Mouse (Mus musculus) embryo, embryonic 11 days (tissue): ENCODE data around the gene Acsl6.
"Not testable (repeated sequence)": the region's sequence is repeated elsewhere in the genome, so short reads cannot be mapped to it uniquely, and the experiment has no call there.

Experiments used
- DNase-seq: peaks from one replicate; pipeline ENCODE4 v3.0.0-alpha.2; 2015

The Acsl6 gene

GRCm38 (mm10) chr11:54303728-54304470 is at the start of gene Acsl6:
Gene Acsl6, plus strand, starts transcription at chr11:54303798.
- DNase-seq, result peak; percentile 76

GRCm38 (mm10) chr11:54254114-54254513 is 49.5 kb upstream of the Acsl6 start:
- peak; percentile 21 for DNase-seq

GRCm38 (mm10) chr11:54256624-54257376 is 46.8 kb upstream of the Acsl6 start:
- peak; percentile 80 for DNase-seq

GRCm38 (mm10) chr11:54263405-54264031 is 40.1 kb upstream of the Acsl6 start:
- peak; percentile 12 for DNase-seq

- DNase-seq, result peak; percentile 76
Measured at GRCm38 (mm10) chr11:54264542-54264941, 39.1 kb upstream of the Acsl6 start.

GRCm38 (mm10) chr11:54267177-54267576 is 36.4 kb upstream of the Acsl6 start, which contains the start of gene Il3:
Gene Il3, minus strand, starts transcription at chr11:54267277.
- no peak for DNase-seq

- DNase-seq, result no peak
Measured at GRCm38 (mm10) chr11:54269191-54269896, 34.3 kb upstream of the Acsl6 start.

- DNase-seq, result no peak
Measured at GRCm38 (mm10) chr11:54271437-54271949, 32.1 kb upstream of the Acsl6 start.

GRCm38 (mm10) chr11:54287821-54288453 is 15.7 kb upstream of the Acsl6 start:
- DNase-seq, result no peak

- no peak for DNase-seq
Measured at GRCm38 (mm10) chr11:54292163-54292562, 11.4 kb upstream of the Acsl6 start.

- no peak for DNase-seq
Measured at GRCm38 (mm10) chr11:54293980-54294807, 9.4 kb upstream of the Acsl6 start.

- DNase-seq, result no peak
Measured at GRCm38 (mm10) chr11:54295971-54296370, 7.6 kb upstream of the Acsl6 start.

DNA sequence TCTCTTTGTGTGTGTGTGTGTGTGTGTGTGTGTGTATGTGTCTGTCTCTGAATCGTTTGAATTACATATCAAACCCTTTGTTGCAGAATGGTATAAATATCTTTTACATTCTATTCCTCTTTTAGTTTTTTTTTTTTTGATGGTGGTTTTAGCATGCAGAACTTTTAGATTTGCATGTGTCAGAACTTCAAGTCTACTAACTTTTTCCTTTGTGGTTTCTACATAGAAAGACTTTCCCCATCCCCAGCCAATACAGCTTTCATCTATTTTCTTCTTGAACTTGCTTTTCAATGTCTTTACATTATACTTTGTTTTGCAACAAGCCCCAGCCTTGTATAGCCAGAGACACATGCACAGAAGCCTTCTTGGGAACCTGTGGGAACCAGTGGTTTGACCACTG is 6.9 kb upstream of the Acsl6 start:
- no peak for DNase-seq

DNA sequence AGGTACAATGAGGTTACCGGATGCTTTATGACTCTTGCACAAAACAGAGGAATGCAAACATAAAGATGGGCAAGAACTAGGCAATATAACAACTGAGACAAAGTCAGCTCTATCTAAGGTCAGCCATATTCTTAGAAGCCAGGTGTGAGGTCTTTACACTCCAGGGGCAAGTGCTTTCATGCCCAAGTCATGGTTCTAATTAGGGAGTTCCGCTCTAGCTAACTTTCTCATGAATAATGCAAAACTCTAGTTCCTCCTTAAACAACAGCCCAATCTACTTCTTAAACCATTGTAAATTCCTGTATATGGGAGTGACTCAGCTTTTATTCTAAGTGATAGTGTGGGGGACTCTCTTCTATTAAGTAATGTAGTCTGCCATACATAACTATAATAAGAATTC is 6.1 kb upstream of the Acsl6 start:
- DNase-seq, result not testable (repeated sequence)

GRCm38 (mm10) chr11:54298777-54299176 is 4.8 kb upstream of the Acsl6 start:
- DNase-seq, result no peak

- no peak for DNase-seq
Measured at GRCm38 (mm10) chr11:54301994-54302393, 1.6 kb upstream of the Acsl6 start.

GRCm38 (mm10) chr11:54302606-54303005 is 992 bp upstream of the Acsl6 start:
- no peak for DNase-seq

DNA sequence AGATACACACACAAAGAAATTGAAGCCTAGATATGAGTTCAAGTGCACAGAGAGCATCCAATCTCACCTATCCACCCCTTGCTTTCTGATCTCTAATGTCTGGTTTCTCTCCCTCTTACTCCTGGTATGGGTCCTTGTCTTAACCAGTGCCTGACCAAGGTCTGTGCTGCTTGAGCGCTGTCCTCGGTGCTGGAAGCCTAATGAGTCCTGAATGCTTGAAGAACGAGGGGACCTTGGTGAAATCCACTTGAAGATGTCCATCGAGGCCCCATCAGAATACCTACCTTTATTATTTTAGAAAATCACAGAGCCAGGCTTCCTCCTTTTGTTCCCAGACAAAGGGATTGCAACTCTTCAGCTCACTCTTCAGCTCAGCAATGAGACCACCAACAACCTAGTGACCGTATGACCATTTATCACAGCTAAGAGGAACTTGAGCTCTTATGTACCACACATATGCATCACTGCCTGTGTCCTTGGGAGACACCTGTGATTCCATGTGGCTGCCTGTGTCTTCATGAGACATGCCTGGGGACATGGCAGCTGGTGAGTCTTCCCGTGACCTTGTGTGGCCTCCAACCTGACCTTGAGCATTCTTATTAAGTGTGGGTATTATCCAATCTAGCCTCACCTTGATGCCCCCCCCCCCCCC is 396 bp upstream of the Acsl6 start:
- DNase-seq, result peak; percentile 80

GRCm38 (mm10) chr11:54304471-54304873 is 874 bp downstream of the Acsl6 start:
- DNase-seq, result peak; percentile 26

DNA sequence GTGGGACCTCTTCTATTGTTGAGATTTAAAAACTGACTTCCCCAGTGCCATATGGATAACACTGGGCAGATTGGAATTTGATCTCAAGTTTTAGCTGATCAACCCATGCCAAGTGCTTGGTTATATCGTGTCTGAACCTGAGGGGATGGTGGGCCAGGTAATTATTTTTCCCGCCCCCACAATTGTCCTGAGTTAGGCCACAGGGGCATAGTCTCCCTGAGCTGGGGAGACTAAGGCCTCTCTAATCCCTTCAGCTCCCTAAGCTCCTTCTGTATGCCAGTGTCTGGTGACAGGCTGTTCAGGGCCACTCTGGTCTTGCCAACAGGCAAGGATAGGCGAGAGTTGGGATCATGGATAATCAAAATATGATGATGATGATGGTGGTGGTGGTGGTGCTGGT is 1.7 kb downstream of the Acsl6 start:
- DNase-seq, result no peak
